Comparison of ENCODE assay signal across 1 mouse cellular context in the genomic region with DNA sequence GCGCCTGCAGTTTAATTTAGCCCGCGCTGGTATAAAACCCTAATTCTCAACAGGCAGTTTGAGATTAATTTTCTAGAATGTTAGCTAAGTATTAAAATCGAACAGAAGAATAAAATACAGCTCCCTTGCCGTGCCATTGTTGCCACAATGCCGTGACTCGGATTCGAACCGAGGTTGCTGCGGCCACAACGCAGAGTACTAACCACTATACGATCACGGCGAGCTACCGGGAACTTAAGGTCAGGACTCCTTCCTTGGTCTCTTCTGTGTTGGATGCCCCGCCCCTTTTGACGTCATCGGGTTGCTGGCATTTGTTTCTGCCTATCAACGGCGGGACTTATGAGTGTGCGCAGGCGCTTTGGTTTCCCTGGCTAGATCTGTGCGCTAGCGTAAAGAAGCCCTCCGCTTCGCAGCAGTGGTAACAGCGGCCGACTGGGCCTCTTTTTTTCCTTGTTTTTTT.
TF ChIP-seq lines count a peak whose summit lies in the region.

No protein-coding gene starts in this region.

TF ChIP-seq in CH12.LX, 34 proteins besides CTCF, POLR2A, EP300 and RAD21 (continued from another document):
- TF ChIP-seq ETS1 (conservative IDR thresholded peaks at IDR 0.05; ENCODE audit: low read depth, low read length): no peak
- TF ChIP-seq UBTF (IDR thresholded peaks at IDR 0.05; ENCODE audit: low read depth, low read length): no peak
- TF ChIP-seq ZKSCAN1 (IDR thresholded peaks at IDR 0.05; ENCODE audit: borderline replicate concordance, low read depth, low read length): no peak
- TF ChIP-seq ELF1 (IDR thresholded peaks at IDR 0.05; ENCODE audit: low read depth, low read length): peak; percentile 98
- TF ChIP-seq MAZ (IDR thresholded peaks at IDR 0.05; ENCODE audit: low read depth, low read length): no peak
- TF ChIP-seq POLR2AphosphoS2 (IDR thresholded peaks at IDR 0.05; ENCODE audit: low read depth, low read length): no peak
- peak; percentile 96 for TF ChIP-seq MAFK (IDR thresholded peaks at IDR 0.05; ENCODE audit: insufficient replicate concordance, low read length)
- TF ChIP-seq TCF12 (IDR thresholded peaks at IDR 0.05; ENCODE audit: low read depth, low read length): no peak
- peak; percentile 86 for TF ChIP-seq NRF1 (IDR thresholded peaks at IDR 0.05; ENCODE audit: low read depth, low read length)
- TF ChIP-seq MXI1 (IDR thresholded peaks at IDR 0.05; ENCODE audit: low read depth, low read length): no peak; the same call in 1 of the 2 replicates
- TF ChIP-seq KAT2A (IDR thresholded peaks at IDR 0.05; ENCODE audit: insufficient replicate concordance, low read length): peak; percentile 71; the same call in 1 of the 2 replicates
- TF ChIP-seq JUN (IDR thresholded peaks at IDR 0.05; ENCODE audit: insufficient read depth, low read depth, low read length): no peak
- TF ChIP-seq BHLHE40 (IDR thresholded peaks at IDR 0.05; ENCODE audit: low read depth, low read length): no peak
- TF ChIP-seq MAX (IDR thresholded peaks at IDR 0.05; ENCODE audit: low read length): no peak
- no peak for TF ChIP-seq USF2 (conservative IDR thresholded peaks at IDR 0.05; ENCODE audit: low read depth, low read length)
- TF ChIP-seq MEF2A (IDR thresholded peaks at IDR 0.05; ENCODE audit: borderline replicate concordance, low read depth, low read length): no peak
- TF ChIP-seq TBP (conservative IDR thresholded peaks at IDR 0.05; ENCODE audit: low read depth, low read length): peak; percentile 99
TF ChIP-seq in CH12.LX: peak in this region for 7.
